Mouse (Mus musculus) midbrain, embryonic 13.5 days (tissue): ENCODE measurements at regions not wholly inside any gene's neighbourhood (a gene's known extent, or its start where the extent isn't known, plus 50 kb on each side); places are given as distances from the start of the nearest gene placed in this dataset.

ENCODE experiments used
- ATAC-seq: fragments of 200-750 bp; cut with Nextera tagmentation; 2 replicates; pipeline ENCODE4 v1.8.0; 2017; ENCODE audit warnings: mild to moderate bottlenecking, moderate TSS enrichment, moderate library complexity
- H3K27ac ChIP-seq: fragments of 300-500 bp; sonication (generic); 2 replicates; pipeline ENCODE4 v1.5.1; 2015; ENCODE audit warnings: inconsistent platforms, mild to moderate bottlenecking, moderate library complexity
- H3K27me3 ChIP-seq: fragments of 300-500 bp; sonication (generic); 2 replicates; pipeline ENCODE4 v1.6.1; 2015; ENCODE audit warnings: mild to moderate bottlenecking, inconsistent platforms
- H3K36me3 ChIP-seq: fragments of 300-500 bp; sonication (generic); 2 replicates; pipeline ENCODE4 v1.6.1; 2015; ENCODE audit warnings: mild to moderate bottlenecking, inconsistent platforms
- H3K4me1 ChIP-seq: fragments of 300-500 bp; sonication (generic); replicated peaks from 2 replicates; pipeline ENCODE4 v1.6.1; 2015; ENCODE audit warnings: inconsistent platforms
- H3K4me2 ChIP-seq: fragments of 300-500 bp; sonication (generic); replicated peaks from 2 replicates; pipeline ENCODE4 v1.6.1; 2015; ENCODE audit warnings: moderate library complexity, mild to moderate bottlenecking, inconsistent platforms
- H3K4me3 ChIP-seq: fragments of 300-500 bp; sonication (generic); replicated peaks from 2 replicates; pipeline ENCODE4 v1.5.1; 2015; ENCODE audit warnings: mild to moderate bottlenecking, inconsistent platforms
- H3K9ac ChIP-seq: fragments of 300-500 bp; sonication (generic); replicated peaks from 2 replicates; pipeline ENCODE4 v1.6.1; 2015; ENCODE audit warnings: mild to moderate bottlenecking, inconsistent platforms
- H3K9me3 ChIP-seq: fragments of 300-500 bp; sonication (generic); 2 replicates; pipeline ENCODE4 v1.6.1; 2016; ENCODE audit warnings: mild to moderate bottlenecking, inconsistent platforms
- WGBS: fragments of 180-500 bp; shearing (Covaris S2); methylation state at CpG from one replicate; pipeline ENCODE4 v1.1.7; 2015; 5-methylcytosine and 5-hydroxymethylcytosine counted together

DNA sequence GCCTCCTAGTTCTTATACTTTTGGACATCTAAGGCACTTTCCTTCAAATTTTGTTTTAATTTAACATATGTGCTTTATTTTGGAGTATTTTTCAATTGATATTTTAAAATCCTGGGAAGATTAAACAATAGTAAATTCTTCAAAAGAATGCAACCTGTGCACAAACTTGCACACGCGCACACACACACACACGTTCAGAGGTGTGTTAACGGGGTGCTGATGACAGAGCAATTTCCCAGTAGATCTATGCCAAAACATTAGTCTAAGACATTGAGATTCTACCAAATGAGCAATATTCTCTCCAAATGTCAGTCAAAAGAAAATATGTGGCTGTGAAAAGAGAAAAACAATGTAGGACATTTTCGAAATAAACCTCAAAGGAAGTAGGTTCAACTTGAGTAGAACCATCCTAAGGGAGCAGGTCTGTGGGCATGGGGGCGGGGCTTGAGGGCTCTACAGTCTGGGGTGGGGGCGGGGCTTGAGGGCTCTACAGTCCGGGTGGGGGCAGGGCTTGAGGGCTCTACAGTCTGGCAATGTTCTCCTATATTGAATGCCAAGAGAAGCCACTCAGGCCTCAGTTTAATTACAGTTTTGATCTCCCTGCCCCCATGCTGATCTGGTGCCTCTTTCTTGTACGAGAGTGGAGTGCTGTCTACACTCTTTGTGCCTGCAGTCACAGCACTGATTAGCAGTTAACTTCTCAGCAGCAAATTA, 157.0 kb downstream of the Qdpr start:
- H3K4me3 ChIP-seq: no peak overlapping the region
- no peak overlapping the region for H3K27ac ChIP-seq
- ATAC-seq: 0 out of 2 replicates have a peak, but pooled peaks have one; percentile 27
- no peak overlapping the region for H3K9ac ChIP-seq
- no peaks in the 10 kb centered on the region for H3K27me3 ChIP-seq
- 73% methylated on average over 9 of the region's 9 CpGs for WGBS
- H3K4me2 ChIP-seq: no peak overlapping the region
- H3K4me1 ChIP-seq: no peaks in the 10 kb centered on the region
- H3K9me3 ChIP-seq: no peaks in the 10 kb centered on the region
- no peaks in the 10 kb centered on the region for H3K36me3 ChIP-seq

GRCm38 (mm10) chr5:45292383-45292782, 157.7 kb downstream of the Qdpr start:
- H3K4me2 ChIP-seq: no peak overlapping the region
- H3K36me3 ChIP-seq: no peaks in the 10 kb centered on the region
- 89% methylated on average over 1 of the region's 1 CpGs for WGBS
- ATAC-seq: no peak
- H3K27ac ChIP-seq: no peak overlapping the region
- H3K27me3 ChIP-seq: no peaks in the 10 kb centered on the region
- H3K9ac ChIP-seq: no peak overlapping the region
- H3K4me3 ChIP-seq: no peak overlapping the region
- H3K4me1 ChIP-seq: no peaks in the 10 kb centered on the region
- H3K9me3 ChIP-seq: no peaks in the 10 kb centered on the region

GRCm38 (mm10) chr5:45291752-45292151, 158.3 kb downstream of the Qdpr start:
- Histone ChIP-seq H3K9ac (no peak overlapping the region), H3K27ac (no peak overlapping the region), H3K4me2 (no peak overlapping the region), H3K36me3 (no peaks in the 10 kb centered on the region), H3K27me3 (no peaks in the 10 kb centered on the region), H3K9me3 (no peaks in the 10 kb centered on the region), H3K4me3 (no peak overlapping the region), H3K4me1 (no peaks in the 10 kb centered on the region)
- no peak for ATAC-seq
- WGBS: 95% methylated on average over 1 of the region's 1 CpGs

DNA sequence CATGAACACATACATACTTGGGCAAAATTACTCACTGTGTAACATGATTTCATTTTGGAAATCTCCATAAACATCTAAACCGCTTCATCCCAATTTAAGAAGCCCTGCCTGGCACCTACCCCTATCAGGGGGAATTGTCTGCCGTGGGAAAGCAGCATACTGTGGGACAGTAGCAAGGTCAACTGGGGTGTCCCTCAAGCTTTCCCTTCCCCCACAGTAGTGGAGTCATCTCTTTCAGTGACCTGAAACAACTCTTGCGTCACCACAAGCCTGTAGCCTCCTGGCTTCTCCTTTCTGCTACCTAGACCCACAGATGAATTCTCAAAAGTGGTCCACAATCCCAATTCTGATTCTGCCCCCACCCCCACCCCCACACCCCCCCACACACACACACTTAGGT, 158.8 kb downstream of the Qdpr start:
- WGBS: 94% methylated on average over 3 of the region's 3 CpGs

GRCm38 (mm10) chr5:45286454-45286853, 163.6 kb downstream of the Qdpr start:
- Histone ChIP-seq H3K9me3 (no peaks in the 10 kb centered on the region), H3K4me1 (peaks cover 17% of the 10 kb centered on the region), H3K36me3 (no peaks in the 10 kb centered on the region), H3K9ac (no peak overlapping the region), H3K4me2 (no peak overlapping the region), H3K4me3 (no peak overlapping the region), H3K27me3 (no peaks in the 10 kb centered on the region), H3K27ac (no peak overlapping the region)
- ATAC-seq: no peak
- WGBS: 92% methylated on average over 8 of the region's 8 CpGs

More for the DNA sequence above, 158.8 kb downstream of the Qdpr start:
- H3K27ac ChIP-seq: no peak overlapping the region
- no peaks in the 10 kb centered on the region for H3K27me3 ChIP-seq
- no peak overlapping the region for H3K4me2 ChIP-seq
- no peak overlapping the region for H3K4me3 ChIP-seq
- no peaks in the 10 kb centered on the region for H3K36me3 ChIP-seq
- no peak overlapping the region for H3K9ac ChIP-seq
- H3K4me1 ChIP-seq: no peaks in the 10 kb centered on the region
- no peaks in the 10 kb centered on the region for H3K9me3 ChIP-seq
- ATAC-seq: no peak

DNA sequence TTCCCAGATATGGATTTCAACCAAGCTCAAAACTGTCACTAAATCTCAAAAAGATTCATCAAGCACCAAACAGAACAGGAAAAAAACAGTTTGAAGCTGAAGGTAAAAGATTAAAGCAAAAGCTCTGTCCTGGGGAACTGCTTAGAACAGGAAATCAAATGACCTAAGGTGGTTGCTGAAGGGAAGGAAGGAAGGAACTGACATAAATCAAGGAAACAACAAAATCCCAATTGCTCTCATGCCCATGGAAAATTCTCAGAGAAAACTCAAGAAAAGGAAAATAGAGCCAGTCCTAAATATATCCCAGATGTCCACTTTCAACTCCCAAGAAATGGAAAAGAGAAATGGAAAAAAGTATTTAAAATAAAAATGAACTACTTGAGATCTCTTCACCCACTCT, 165.4 kb downstream of the Qdpr start:
- Histone ChIP-seq H3K9me3 (no peaks in the 10 kb centered on the region), H3K4me1 (peaks cover 17% of the 10 kb centered on the region), H3K4me2 (no peak overlapping the region), H3K36me3 (no peaks in the 10 kb centered on the region), H3K27me3 (no peaks in the 10 kb centered on the region), H3K9ac (no peak overlapping the region), H3K27ac (no peak overlapping the region), H3K4me3 (no peak overlapping the region)
- no peak for ATAC-seq

GRCm38 (mm10) chr5:45283908-45284415, 166.1 kb downstream of the Qdpr start:
- Histone ChIP-seq H3K4me1 (peaks cover 17% of the 10 kb centered on the region), H3K27ac (no peak overlapping the region), H3K36me3 (no peaks in the 10 kb centered on the region), H3K4me3 (no peak overlapping the region), H3K9me3 (no peaks in the 10 kb centered on the region), H3K27me3 (no peaks in the 10 kb centered on the region), H3K9ac (no peak overlapping the region), H3K4me2 (no peak overlapping the region)
- ATAC-seq: no peak
- WGBS: 48% methylated on average over 2 of the region's 2 CpGs

DNA sequence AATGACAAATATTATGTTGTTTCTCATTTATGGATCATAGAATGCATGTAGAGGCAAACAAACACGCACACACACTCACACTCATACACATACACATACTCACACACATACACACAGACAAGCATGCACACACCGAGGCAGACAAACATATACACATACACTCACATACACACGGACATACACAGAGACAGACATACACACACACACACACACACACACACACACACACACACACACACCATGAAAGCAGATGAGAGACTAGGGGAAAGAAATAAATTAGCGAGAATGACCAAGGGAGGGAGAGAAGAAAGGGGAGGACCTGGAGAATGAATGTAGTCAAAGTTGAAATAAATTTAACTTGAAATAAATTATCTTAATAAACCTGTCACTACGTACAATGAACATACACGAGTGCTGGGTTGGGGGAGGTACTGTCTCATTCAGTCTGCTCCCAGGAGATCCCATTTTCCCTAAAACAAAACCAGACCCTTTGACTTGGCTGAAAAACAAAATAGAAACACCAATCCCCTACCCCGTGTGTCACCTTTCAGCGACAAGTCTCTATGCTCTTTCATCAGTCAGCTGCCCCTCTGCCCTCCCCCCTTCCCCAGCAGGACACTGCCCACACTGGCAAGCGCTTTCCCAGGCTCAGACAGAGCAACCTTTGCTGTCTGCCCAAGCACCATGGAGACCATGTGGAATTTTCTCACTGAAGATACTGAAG, 167.7 kb downstream of the Qdpr start:
- Histone ChIP-seq H3K4me1 (peaks cover 25% of the 10 kb centered on the region), H3K4me2 (no peak overlapping the region; the same call in 1 of the 2 replicates), H3K27me3 (no peaks in the 10 kb centered on the region), H3K4me3 (no peak overlapping the region), H3K27ac (no peak overlapping the region), H3K9ac (no peak overlapping the region), H3K9me3 (no peaks in the 10 kb centered on the region), H3K36me3 (no peaks in the 10 kb centered on the region)
- 32% methylated on average over 9 of the region's 9 CpGs for WGBS
- peak; percentile 85 for ATAC-seq

DNA sequence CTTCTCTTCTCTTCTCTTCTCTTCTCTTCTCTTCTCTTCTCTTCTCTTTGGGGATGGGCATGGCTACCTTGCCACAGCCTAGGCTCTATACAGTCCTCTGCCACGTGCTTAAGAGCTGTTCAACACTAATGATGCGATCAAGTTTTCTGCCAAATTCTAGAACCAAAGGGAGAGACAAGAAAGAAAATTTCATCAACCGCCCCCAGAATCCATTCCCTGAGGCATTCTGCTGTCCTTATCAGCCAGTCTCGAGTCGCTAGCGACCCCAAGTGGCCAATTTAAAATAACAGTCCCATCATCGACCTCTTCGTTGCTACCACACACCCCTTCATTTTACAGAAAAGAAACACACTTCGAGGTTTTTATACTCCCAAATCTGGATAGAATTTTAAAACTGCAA, 171.5 kb downstream of the Qdpr start:
- Histone ChIP-seq H3K9ac (0 out of 2 replicates have a peak overlapping the region, but pooled peaks have one; percentile 26), H3K27me3 (no peaks in the 10 kb centered on the region), H3K4me2 (peak overlapping the region; percentile 53), H3K4me3 (peak overlapping the region; percentile 30; the same call in 1 of the 2 replicates), H3K4me1 (peaks cover 20% of the 10 kb centered on the region), H3K36me3 (no peaks in the 10 kb centered on the region), H3K9me3 (no peaks in the 10 kb centered on the region), H3K27ac (peak overlapping the region; percentile 71; the same call in 1 of the 2 replicates)
- 1% methylated on average over 9 of the region's 9 CpGs for WGBS
- peak; percentile 75 for ATAC-seq

DNA sequence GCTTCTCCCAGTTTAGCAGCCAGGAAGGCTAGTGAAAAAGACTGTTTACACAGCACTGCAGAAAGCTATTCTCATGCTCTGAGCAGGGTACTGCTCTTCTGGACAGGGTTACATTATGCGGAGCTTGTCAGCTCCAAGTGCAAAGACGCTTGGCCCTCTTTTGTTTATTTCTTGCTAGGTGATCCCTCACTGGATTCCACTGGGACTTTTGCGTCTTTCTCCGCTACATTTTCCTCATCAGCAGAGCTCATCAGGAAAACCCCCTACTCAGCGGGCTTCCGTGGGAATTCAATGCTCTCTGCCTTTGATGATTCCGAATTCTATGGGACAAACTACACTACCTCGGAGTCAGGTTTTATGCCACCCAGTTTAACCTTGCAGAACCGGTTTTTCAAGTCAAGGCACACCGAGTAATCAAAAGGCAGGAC, 172.0 kb downstream of the Qdpr start:
- ATAC-seq: peak; percentile 67
- H3K9ac ChIP-seq: peak overlapping the region; percentile 26; the same call in 1 of the 2 replicates
- peak overlapping the region; percentile 71 for H3K27ac ChIP-seq
- peaks cover 16% of the 10 kb centered on the region for H3K4me1 ChIP-seq
- no peaks in the 10 kb centered on the region for H3K36me3 ChIP-seq
- H3K4me3 ChIP-seq: peak overlapping the region; percentile 30
- no peaks in the 10 kb centered on the region for H3K9me3 ChIP-seq
- under 1% methylated on average over 10 of the region's 10 CpGs for WGBS
- peak overlapping the region; percentile 53 for H3K4me2 ChIP-seq
- no peaks in the 10 kb centered on the region for H3K27me3 ChIP-seq

DNA sequence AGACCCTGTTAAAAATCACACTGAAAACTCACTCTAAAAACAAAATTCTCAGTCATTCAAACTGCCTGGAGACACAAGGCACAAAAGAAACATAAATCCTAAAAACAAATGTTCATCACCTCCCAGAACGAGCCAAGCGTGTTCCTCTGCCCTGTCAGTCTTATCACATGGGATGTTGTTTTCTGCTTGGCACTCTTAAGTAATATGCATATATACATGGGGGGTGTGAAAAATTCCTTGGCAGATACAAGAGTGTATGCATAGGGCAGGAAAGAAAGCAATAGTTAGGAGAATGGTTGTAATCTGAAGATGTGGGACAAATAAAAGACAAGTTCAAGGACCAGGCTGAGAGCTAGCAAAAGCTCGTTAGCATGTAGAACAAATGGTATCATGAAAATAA, 179.4 kb downstream of the Qdpr start:
- Histone ChIP-seq H3K27me3 (no peaks in the 10 kb centered on the region), H3K27ac (no peak overlapping the region), H3K4me1 (peaks cover 14% of the 10 kb centered on the region), H3K9me3 (no peaks in the 10 kb centered on the region), H3K36me3 (no peaks in the 10 kb centered on the region), H3K4me3 (no peak overlapping the region), H3K4me2 (no peak overlapping the region), H3K9ac (no peak overlapping the region)
- ATAC-seq: no peak
- WGBS: 88% methylated on average over 3 of the region's 3 CpGs

DNA sequence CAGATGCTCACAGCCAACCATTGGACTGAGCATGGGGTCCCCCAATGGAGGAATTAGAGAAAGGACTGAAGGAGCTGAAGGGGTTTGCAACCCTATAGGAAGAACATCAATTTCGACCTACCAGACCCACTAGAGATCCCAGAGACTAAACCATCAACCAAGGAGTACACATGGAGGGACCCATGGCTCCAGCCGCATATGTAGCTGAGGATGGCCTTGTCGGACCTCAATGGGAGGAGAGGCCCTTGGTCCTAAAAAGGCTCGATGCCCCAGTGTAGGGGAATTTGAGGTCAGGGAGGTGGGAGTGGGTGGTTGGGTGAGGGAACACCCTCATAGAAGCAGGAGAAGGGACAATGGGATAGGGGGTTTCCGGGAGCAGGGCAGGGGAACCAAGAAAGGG, 180.6 kb downstream of the Qdpr start:
- WGBS: 87% methylated on average over 5 of the region's 5 CpGs
- Histone ChIP-seq H3K4me3 (no peak overlapping the region), H3K36me3 (no peaks in the 10 kb centered on the region), H3K4me2 (no peak overlapping the region), H3K27ac (no peak overlapping the region), H3K4me1 (peaks cover 14% of the 10 kb centered on the region), H3K9ac (no peak overlapping the region), H3K27me3 (no peaks in the 10 kb centered on the region), H3K9me3 (no peaks in the 10 kb centered on the region)
- ATAC-seq: no peak
